Mouse (Mus musculus): ENCODE results near the gene Spp2. TPM values are rescaled to one million over a fixed set of nuclear protein-coding genes. Genes with fewer than 3 reads are reported as not detected.

Spp2 gene
- total and polyA plus RNA-seq, 3 experiments: not detected

DNA sequence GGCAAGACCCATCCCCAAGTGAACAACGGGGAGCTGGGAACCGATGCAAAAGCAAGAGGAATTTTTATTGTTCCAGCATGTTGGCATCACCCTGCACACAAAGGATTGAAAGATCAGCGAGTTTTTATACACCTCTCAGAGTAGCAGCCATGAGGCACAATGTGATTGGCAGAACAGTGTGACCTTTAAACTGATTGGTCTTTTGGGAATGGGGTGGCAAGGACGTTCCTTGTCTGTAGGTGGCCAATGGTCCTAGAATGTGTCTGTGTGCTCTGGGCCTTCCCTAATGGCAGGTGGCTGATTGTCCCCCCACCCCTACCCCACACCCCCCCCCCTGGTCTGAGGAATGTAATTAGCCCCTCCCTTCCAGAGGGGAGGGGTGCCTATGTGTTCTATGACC, 52.4 kb downstream of the Spp2 start:
- Histone ChIP-seq H3K9ac (ENCODE audit: low read depth, low read length) (no peak overlapping the region), H3K4me1 (ENCODE audit: control insufficient read depth, insufficient read depth, low read length) (no peaks in the 10 kb centered on the region; the same call in 1 of the 2 replicates), H3K79me2 (replicated peaks; ENCODE audit: control insufficient read depth, insufficient read depth, low read length) (no peaks in the 10 kb centered on the region), H3K27me3 (ENCODE audit: control insufficient read depth, insufficient read depth, low read length) (no peaks in the 10 kb centered on the region), H3K4me3 (no peak overlapping the region), H3K36me3 (ENCODE audit: control insufficient read depth, insufficient read depth, low read length) (no peaks in the 10 kb centered on the region), H3K27ac (no peak overlapping the region)
- no peak for DNase-seq
- 87% methylated on average over 4 of the region's 4 CpGs for WGBS
- no peak for TF ChIP-seq CTCF (IDR thresholded peaks at IDR 0.05)
- TF ChIP-seq EP300 (IDR thresholded peaks at IDR 0.05; ENCODE audit: insufficient read depth, low read depth, low read length): no peak
- no peak for TF ChIP-seq POLR2A (IDR thresholded peaks at IDR 0.05; ENCODE audit: insufficient read depth, low read depth, low read length)
- intact Hi-C loops (cut with DNase I): no loop called here

DNA sequence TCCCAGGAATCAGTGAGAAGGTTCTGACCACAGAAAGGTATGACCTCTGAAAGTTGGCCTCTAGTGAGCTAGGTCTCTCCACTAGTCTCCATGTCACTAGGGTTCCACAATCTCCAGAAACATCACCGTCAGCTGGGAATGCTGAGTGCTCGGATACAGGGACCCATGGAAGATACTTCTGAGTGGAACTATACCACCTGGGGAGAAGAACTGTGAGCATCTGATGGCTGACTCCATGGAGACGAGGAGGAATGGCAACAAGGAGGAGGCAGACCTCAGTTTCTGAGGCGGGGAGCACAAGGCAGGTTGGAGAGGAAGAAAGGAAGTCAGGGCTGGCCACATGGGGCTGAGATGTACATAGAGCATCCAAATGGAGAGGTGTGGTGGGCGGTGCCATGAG, 52.9 kb downstream of the Spp2 start:
- Histone ChIP-seq H3K27ac (no peak overlapping the region), H3K4me1 (ENCODE audit: control insufficient read depth, insufficient read depth, low read length) (no peaks in the 10 kb centered on the region; the same call in 1 of the 2 replicates), H3K27me3 (ENCODE audit: control insufficient read depth, insufficient read depth, low read length) (no peaks in the 10 kb centered on the region), H3K4me3 (no peak overlapping the region), H3K79me2 (replicated peaks; ENCODE audit: control insufficient read depth, insufficient read depth, low read length) (no peaks in the 10 kb centered on the region), H3K36me3 (ENCODE audit: control insufficient read depth, insufficient read depth, low read length) (no peaks in the 10 kb centered on the region), H3K9ac (ENCODE audit: low read depth, low read length) (no peak overlapping the region)
- intact Hi-C loops (cut with DNase I): no loop called here
- no peak for TF ChIP-seq EP300 (IDR thresholded peaks at IDR 0.05; ENCODE audit: insufficient read depth, low read depth, low read length)
- no peak for TF ChIP-seq CTCF (IDR thresholded peaks at IDR 0.05)
- TF ChIP-seq POLR2A (IDR thresholded peaks at IDR 0.05; ENCODE audit: insufficient read depth, low read depth, low read length): no peak
- WGBS: 95% methylated on average over 5 of the region's 5 CpGs
- no peak for DNase-seq

GRCm38 (mm10) chr1:88461096-88461495, 54.3 kb downstream of the Spp2 start:
- WGBS: 47% methylated on average over 1 of the region's 1 CpGs
- H3K9ac ChIP-seq (ENCODE audit: low read depth, low read length): no peak overlapping the region
- no peaks in the 10 kb centered on the region; the same call in 1 of the 2 replicates for H3K4me1 ChIP-seq (ENCODE audit: control insufficient read depth, insufficient read depth, low read length)
- no peak for DNase-seq
- H3K27ac ChIP-seq: no peak overlapping the region
- intact Hi-C loops (cut with DNase I): no loop called here
- H3K36me3 ChIP-seq (ENCODE audit: control insufficient read depth, insufficient read depth, low read length): no peaks in the 10 kb centered on the region
- H3K4me3 ChIP-seq: no peak overlapping the region
- H3K79me2 ChIP-seq (replicated peaks; ENCODE audit: control insufficient read depth, insufficient read depth, low read length): no peaks in the 10 kb centered on the region
- no peak for TF ChIP-seq POLR2A (IDR thresholded peaks at IDR 0.05; ENCODE audit: insufficient read depth, low read depth, low read length)
- no peak for TF ChIP-seq CTCF (IDR thresholded peaks at IDR 0.05)
- no peak for TF ChIP-seq EP300 (IDR thresholded peaks at IDR 0.05; ENCODE audit: insufficient read depth, low read depth, low read length)
- no peaks in the 10 kb centered on the region for H3K27me3 ChIP-seq (ENCODE audit: control insufficient read depth, insufficient read depth, low read length)

DNA sequence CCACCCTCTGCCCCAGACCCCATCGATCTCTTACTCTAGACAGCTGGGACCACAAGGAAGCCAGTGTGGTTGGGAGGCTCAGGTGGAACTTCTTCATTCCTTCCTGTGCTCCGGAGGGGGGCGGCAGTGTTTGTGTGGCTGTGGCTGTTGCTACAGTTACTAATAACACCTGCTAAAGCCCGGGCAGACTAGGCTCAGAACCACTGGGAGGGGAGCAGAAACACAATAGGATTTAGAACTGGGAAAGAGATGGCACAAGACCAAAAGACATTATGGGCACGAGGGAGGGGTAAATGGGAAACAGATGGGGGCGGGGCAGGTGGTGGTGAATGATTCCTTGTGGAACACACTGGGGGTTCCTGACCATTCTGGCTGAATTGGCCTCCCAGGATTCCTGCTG, 55.7 kb downstream of the Spp2 start:
- H3K27me3 ChIP-seq (ENCODE audit: control insufficient read depth, insufficient read depth, low read length): no peaks in the 10 kb centered on the region
- intact Hi-C loops (cut with DNase I): no loop called here
- H3K36me3 ChIP-seq (ENCODE audit: control insufficient read depth, insufficient read depth, low read length): no peaks in the 10 kb centered on the region
- H3K79me2 ChIP-seq (replicated peaks; ENCODE audit: control insufficient read depth, insufficient read depth, low read length): no peaks in the 10 kb centered on the region
- no peak overlapping the region for H3K27ac ChIP-seq
- 33% methylated on average over 6 of the region's 6 CpGs for WGBS
- no peak overlapping the region for H3K4me3 ChIP-seq
- no peaks in the 10 kb centered on the region; the same call in 1 of the 2 replicates for H3K4me1 ChIP-seq (ENCODE audit: control insufficient read depth, insufficient read depth, low read length)
- DNase-seq: no peak
- no peak for TF ChIP-seq EP300 (IDR thresholded peaks at IDR 0.05; ENCODE audit: insufficient read depth, low read depth, low read length)
- no peak overlapping the region for H3K9ac ChIP-seq (ENCODE audit: low read depth, low read length)

- intact Hi-C loops (cut with DNase I): no loop called here
- Histone ChIP-seq H3K27ac (no peak overlapping the region), H3K27me3 (ENCODE audit: control insufficient read depth, insufficient read depth, low read length) (no peaks in the 10 kb centered on the region), H3K36me3 (ENCODE audit: control insufficient read depth, insufficient read depth, low read length) (no peaks in the 10 kb centered on the region), H3K4me3 (no peak overlapping the region), H3K79me2 (replicated peaks; ENCODE audit: control insufficient read depth, insufficient read depth, low read length) (no peaks in the 10 kb centered on the region), H3K4me1 (ENCODE audit: control insufficient read depth, insufficient read depth, low read length) (no peaks in the 10 kb centered on the region; the same call in 1 of the 2 replicates), H3K9ac (ENCODE audit: low read depth, low read length) (no peak overlapping the region)
- WGBS: 91% methylated on average over 3 of the region's 3 CpGs
- DNase-seq: no peak
- TF ChIP-seq CTCF (IDR thresholded peaks at IDR 0.05) (no peak), POLR2A (IDR thresholded peaks at IDR 0.05; ENCODE audit: insufficient read depth, low read depth, low read length) (no peak), EP300 (IDR thresholded peaks at IDR 0.05; ENCODE audit: insufficient read depth, low read depth, low read length) (no peak)
Observed at GRCm38 (mm10) chr1:88463241-88463640, 56.5 kb downstream of the Spp2 start.

- no peaks in the 10 kb centered on the region for H3K36me3 ChIP-seq (ENCODE audit: control insufficient read depth, insufficient read depth, low read length)
- 70% methylated on average over 6 of the region's 6 CpGs for WGBS
- no peak for DNase-seq
- H3K27me3 ChIP-seq (ENCODE audit: control insufficient read depth, insufficient read depth, low read length): no peaks in the 10 kb centered on the region
- no peak overlapping the region for H3K27ac ChIP-seq
- no peak overlapping the region for H3K9ac ChIP-seq (ENCODE audit: low read depth, low read length)
- H3K4me3 ChIP-seq: no peak overlapping the region
- no peaks in the 10 kb centered on the region for H3K79me2 ChIP-seq (replicated peaks; ENCODE audit: control insufficient read depth, insufficient read depth, low read length)
- no peak for TF ChIP-seq CTCF (IDR thresholded peaks at IDR 0.05)
- TF ChIP-seq POLR2A (IDR thresholded peaks at IDR 0.05; ENCODE audit: insufficient read depth, low read depth, low read length): no peak
- no peak for TF ChIP-seq EP300 (IDR thresholded peaks at IDR 0.05; ENCODE audit: insufficient read depth, low read depth, low read length)
- no peaks in the 10 kb centered on the region; the same call in 1 of the 2 replicates for H3K4me1 ChIP-seq (ENCODE audit: control insufficient read depth, insufficient read depth, low read length)
- intact Hi-C loops (cut with DNase I): no loop called here
Observed at GRCm38 (mm10) chr1:88464109-88464905, 57.5 kb downstream of the Spp2 start.

Data from heart, adult 2 months (tissue).